Mouse (Mus musculus): Measurements from ENCODE around the gene Rbfox1.

DNA sequence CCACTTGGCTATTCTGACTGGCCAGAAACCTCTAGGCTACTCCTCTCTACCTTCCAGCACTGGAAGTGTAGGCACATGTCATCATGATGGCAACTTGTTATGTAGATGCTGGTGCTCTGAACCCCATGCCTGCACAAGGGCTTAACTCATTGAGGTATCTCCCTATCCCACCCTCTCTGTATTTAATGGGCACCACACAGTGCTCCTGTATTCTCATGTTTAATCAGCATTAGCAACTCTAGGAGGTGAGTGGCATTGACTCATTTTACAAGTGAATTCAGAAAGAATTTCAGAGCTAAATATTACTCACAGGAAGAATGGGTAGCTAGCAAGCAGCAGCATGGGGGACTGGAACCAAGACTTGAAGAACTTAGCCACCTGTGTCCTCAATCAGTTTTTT lies 321.3 kb downstream of the Rbfox1 start:
- no peak for TF ChIP-seq CTCF (IDR thresholded peaks at IDR 0.05 in 2 of 3, conservative IDR thresholded peaks at IDR 0.05 in 1 of 3; ENCODE audit: control insufficient read depth in 1 of 3, insufficient read depth in 1 of 3, low read depth in 2 of 3, low read length in 3 of 3, poor library complexity in 1 of 3, severe bottlenecking in 1 of 3)
- TF ChIP-seq MAFK (IDR thresholded peaks at IDR 0.05; ENCODE audit: borderline replicate concordance, low read depth, low read length): no peak
- TF ChIP-seq POLR2A (IDR thresholded peaks at IDR 0.05; ENCODE audit: control insufficient read depth in 1 of 2, insufficient read depth in 1 of 2, low read depth in 1 of 2, low read length in 2 of 2, poor library complexity in 1 of 2): no peak
- no peak for TF ChIP-seq MXI1 (IDR thresholded peaks at IDR 0.05; ENCODE audit: low read depth, low read length)
- TF ChIP-seq BHLHE40 (IDR thresholded peaks at IDR 0.05; ENCODE audit: borderline replicate concordance, low read depth, low read length): no peak
- TF ChIP-seq GATA1 (IDR thresholded peaks at IDR 0.05; ENCODE audit: low read depth, low read length): no peak
- TF ChIP-seq MAX (IDR thresholded peaks at IDR 0.05; ENCODE audit: low read length): no peak
- no peak for TF ChIP-seq NELFE (IDR thresholded peaks at IDR 0.05; ENCODE audit: low read depth, low read length)
- no peak for TF ChIP-seq TCF12 (IDR thresholded peaks at IDR 0.05; ENCODE audit: low read depth, low read length)
- no peak for TF ChIP-seq EP300 (IDR thresholded peaks at IDR 0.05; ENCODE audit: low read depth in 1 of 2, low read length in 2 of 2)
